Mouse (Mus musculus): ENCODE data around the gene Acadvl. TPM values are rescaled to one million over a fixed set of nuclear protein-coding genes. Genes with fewer than 3 reads are reported as not detected.

Acadvl gene
- polyA plus RNA-seq, 1 experiment from 2014 or later = 131 TPM

GRCm38 (mm10) chr11:69990850-69991691 is 24.1 kb downstream of the Acadvl start, which contains the start of gene Gabarap:
Gabarap (plus strand) TSS chr11:69991143.
- ATAC-seq (ENCODE audit: extremely low read depth, insufficient number of reproducible peaks, low FRiP score, low TSS enrichment) = peak; percentile 58; the same call in 1 of the 2 replicates
- H3K36me3 ChIP-seq = peaks cover 69% of the 10 kb centered on the region

GRCm38 (mm10) chr11:69989949-69990348 is 25.3 kb downstream of the Acadvl start:
- H3K9me3 ChIP-seq = no peaks in the 10 kb centered on the region
- peak overlapping the region; percentile 96; the same call in 1 of the 2 replicates for H3K9ac ChIP-seq
- peak overlapping the region; percentile 98 for H3K27ac ChIP-seq (replicated peaks)
- H3K4me1 ChIP-seq = peaks cover 27% of the 10 kb centered on the region
- 77% methylated on average over 8 of the region's 8 CpGs for WGBS
- no peak for ATAC-seq (ENCODE audit: extremely low read depth, insufficient number of reproducible peaks, low FRiP score, low TSS enrichment)
- no peak overlapping the region; the same call in 1 of the 2 replicates for H3K4me2 ChIP-seq
- no peaks in the 10 kb centered on the region for H3K27me3 ChIP-seq (replicated peaks)
- H3K36me3 ChIP-seq = peaks cover 80% of the 10 kb centered on the region
- peak overlapping the region; percentile 82; the same call in 1 of the 2 replicates for H3K4me3 ChIP-seq

More at GRCm38 (mm10) chr11:69990850-69991691, 24.1 kb downstream of the Acadvl start, which contains the start of gene Gabarap:
- H3K4me2 ChIP-seq = peak within 1 kb of the TSS; percentile 86
- H3K4me3 ChIP-seq = peak within 1 kb of the TSS; percentile 82
- H3K27me3 ChIP-seq (replicated peaks) = no peaks in the 10 kb centered on the region
- WGBS = under 1% methylated on average over 40 of the region's 40 CpGs
- peak within 1 kb of the TSS; percentile 96 for H3K9ac ChIP-seq
- no peaks in the 10 kb centered on the region for H3K9me3 ChIP-seq
- H3K4me1 ChIP-seq = peaks cover 27% of the 10 kb centered on the region
- peak within 1 kb of the TSS; percentile 98 for H3K27ac ChIP-seq (replicated peaks)

- Histone ChIP-seq H3K4me3 (no peak overlapping the region), H3K27ac (replicated peaks) (no peak overlapping the region), H3K9ac (no peak overlapping the region), H3K36me3 (peaks cover 60% of the 10 kb centered on the region), H3K4me1 (peaks cover 27% of the 10 kb centered on the region), H3K9me3 (no peaks in the 10 kb centered on the region), H3K4me2 (no peak overlapping the region), H3K27me3 (replicated peaks) (no peaks in the 10 kb centered on the region)
- WGBS = 85% methylated on average over 8 of the region's 8 CpGs
- ATAC-seq (ENCODE audit: extremely low read depth, insufficient number of reproducible peaks, low FRiP score, low TSS enrichment) = no peak
These were observed 30.8 kb downstream of the Acadvl start for GRCm38 (mm10) chr11:69984431-69984830.

GRCm38 (mm10) chr11:69983377-69983776 is 31.8 kb downstream of the Acadvl start:
- H3K36me3 ChIP-seq = peaks cover 54% of the 10 kb centered on the region
- H3K4me2 ChIP-seq = peak overlapping the region; percentile 87
- peak overlapping the region; percentile 100 for H3K9ac ChIP-seq
- peaks cover 35% of the 10 kb centered on the region for H3K4me1 ChIP-seq
- H3K27me3 ChIP-seq (replicated peaks) = no peaks in the 10 kb centered on the region
- 75% methylated on average over 4 of the region's 4 CpGs for WGBS
- ATAC-seq (ENCODE audit: extremely low read depth, insufficient number of reproducible peaks, low FRiP score, low TSS enrichment) = no peak
- H3K27ac ChIP-seq (replicated peaks) = peak overlapping the region; percentile 99
- H3K9me3 ChIP-seq = no peaks in the 10 kb centered on the region
- peak overlapping the region; percentile 100 for H3K4me3 ChIP-seq

- ATAC-seq (ENCODE audit: extremely low read depth, insufficient number of reproducible peaks, low FRiP score, low TSS enrichment) = no peak
- H3K27me3 ChIP-seq (replicated peaks) = no peaks in the 10 kb centered on the region
These were observed 32.3 kb downstream of the Acadvl start for GRCm38 (mm10) chr11:69982877-69983276.

GRCm38 (mm10) chr11:69982225-69982624 is 33.0 kb downstream of the Acadvl start, which contains the start of gene Elp5:
Elp5 (minus strand) TSS chr11:69982517.
- Histone ChIP-seq H3K27me3 (replicated peaks) (no peaks in the 10 kb centered on the region), H3K4me2 (peak within 1 kb of the TSS; percentile 87), H3K36me3 (peaks cover 54% of the 10 kb centered on the region), H3K9me3 (no peaks in the 10 kb centered on the region), H3K9ac (peak within 1 kb of the TSS; percentile 100), H3K4me3 (peak within 1 kb of the TSS; percentile 100), H3K4me1 (peaks cover 35% of the 10 kb centered on the region), H3K27ac (replicated peaks) (peak within 1 kb of the TSS; percentile 99)
- WGBS = 47% methylated on average over 8 of the region's 8 CpGs
- ATAC-seq (ENCODE audit: extremely low read depth, insufficient number of reproducible peaks, low FRiP score, low TSS enrichment) = no peak

More at GRCm38 (mm10) chr11:69982877-69983276, 32.3 kb downstream of the Acadvl start:
- peak overlapping the region; percentile 100 for H3K9ac ChIP-seq
- peaks cover 54% of the 10 kb centered on the region for H3K36me3 ChIP-seq
- peak overlapping the region; percentile 87 for H3K4me2 ChIP-seq
- H3K27ac ChIP-seq (replicated peaks) = peak overlapping the region; percentile 99
- H3K4me3 ChIP-seq = peak overlapping the region; percentile 100
- WGBS = 17% methylated on average over 5 of the region's 5 CpGs
- H3K9me3 ChIP-seq = no peaks in the 10 kb centered on the region
- peaks cover 35% of the 10 kb centered on the region for H3K4me1 ChIP-seq

GRCm38 (mm10) chr11:69981141-69981762 is 34.0 kb downstream of the Acadvl start, which contains the start of gene Ctdnep1:
Ctdnep1 (plus strand) TSS chr11:69981156.
- under 1% methylated on average over 43 of the region's 43 CpGs for WGBS

GRCm38 (mm10) chr11:69980196-69981140 is 34.7 kb downstream of the Acadvl start:
- H3K4me2 ChIP-seq = peak overlapping the region; percentile 87
- H3K27me3 ChIP-seq (replicated peaks) = no peaks in the 10 kb centered on the region
- no peaks in the 10 kb centered on the region for H3K9me3 ChIP-seq
- peak overlapping the region; percentile 100 for H3K9ac ChIP-seq
- peak overlapping the region; percentile 99 for H3K27ac ChIP-seq (replicated peaks)
- peaks cover 54% of the 10 kb centered on the region for H3K36me3 ChIP-seq
- peak; percentile 90 for ATAC-seq (ENCODE audit: extremely low read depth, insufficient number of reproducible peaks, low FRiP score, low TSS enrichment)
- WGBS = under 1% methylated on average over 43 of the region's 60 CpGs
- peak overlapping the region; percentile 100 for H3K4me3 ChIP-seq
- peaks cover 35% of the 10 kb centered on the region for H3K4me1 ChIP-seq

More at GRCm38 (mm10) chr11:69981141-69981762, 34.0 kb downstream of the Acadvl start, which contains the start of gene Ctdnep1:
- H3K27ac ChIP-seq (replicated peaks) = peak within 1 kb of the TSS; percentile 99
- no peaks in the 10 kb centered on the region for H3K9me3 ChIP-seq
- H3K4me3 ChIP-seq = peak within 1 kb of the TSS; percentile 100
- ATAC-seq (ENCODE audit: extremely low read depth, insufficient number of reproducible peaks, low FRiP score, low TSS enrichment) = peak; percentile 14; the same call in 1 of the 2 replicates
- peak within 1 kb of the TSS; percentile 87 for H3K4me2 ChIP-seq
- peaks cover 54% of the 10 kb centered on the region for H3K36me3 ChIP-seq
- no peaks in the 10 kb centered on the region for H3K27me3 ChIP-seq (replicated peaks)
- peaks cover 35% of the 10 kb centered on the region for H3K4me1 ChIP-seq
- peak within 1 kb of the TSS; percentile 100 for H3K9ac ChIP-seq

- peaks cover 54% of the 10 kb centered on the region for H3K36me3 ChIP-seq
- H3K4me2 ChIP-seq = peak overlapping the region; percentile 87
- H3K4me1 ChIP-seq = peaks cover 35% of the 10 kb centered on the region
- H3K27me3 ChIP-seq (replicated peaks) = no peaks in the 10 kb centered on the region
- peak overlapping the region; percentile 100 for H3K9ac ChIP-seq
- 3% methylated on average over 16 of the region's 16 CpGs for WGBS
- no peak for ATAC-seq (ENCODE audit: extremely low read depth, insufficient number of reproducible peaks, low FRiP score, low TSS enrichment)
- peak overlapping the region; percentile 100 for H3K4me3 ChIP-seq
- peak overlapping the region; percentile 99 for H3K27ac ChIP-seq (replicated peaks)
- no peaks in the 10 kb centered on the region for H3K9me3 ChIP-seq
These were observed 35.4 kb downstream of the Acadvl start for GRCm38 (mm10) chr11:69979827-69980195.

- no peak for ATAC-seq (ENCODE audit: extremely low read depth, insufficient number of reproducible peaks, low FRiP score, low TSS enrichment)
- H3K27ac ChIP-seq (replicated peaks) = no peak overlapping the region
- no peaks in the 10 kb centered on the region for H3K27me3 ChIP-seq (replicated peaks)
- WGBS = 42% methylated on average over 4 of the region's 4 CpGs
- H3K9ac ChIP-seq = no peak overlapping the region
- H3K9me3 ChIP-seq = no peaks in the 10 kb centered on the region
- peaks cover 10% of the 10 kb centered on the region for H3K4me1 ChIP-seq
- no peak overlapping the region for H3K4me2 ChIP-seq
- H3K36me3 ChIP-seq = peaks cover 76% of the 10 kb centered on the region
- no peak overlapping the region for H3K4me3 ChIP-seq
These were observed 38.9 kb downstream of the Acadvl start for GRCm38 (mm10) chr11:69976271-69976670.

Measured in heart, embryonic 13.5 days (tissue).